Mouse (Mus musculus) stomach, postnatal 0 days (tissue): ENCODE data around the gene Otop3.

Source experiments
- CTCF ChIP-seq: IDR thresholded peaks from 2 replicates; pipeline ENCODE4 v1.5.1; 2016; ENCODE audit warnings: antibody characterized with exemption, low read depth, mild to moderate bottlenecking, moderate library complexity
- EP300 ChIP-seq: optimal IDR thresholded peaks from 2 replicates; pipeline ENCODE3; 2016; ENCODE audit warnings: antibody characterized with exemption

DNA sequence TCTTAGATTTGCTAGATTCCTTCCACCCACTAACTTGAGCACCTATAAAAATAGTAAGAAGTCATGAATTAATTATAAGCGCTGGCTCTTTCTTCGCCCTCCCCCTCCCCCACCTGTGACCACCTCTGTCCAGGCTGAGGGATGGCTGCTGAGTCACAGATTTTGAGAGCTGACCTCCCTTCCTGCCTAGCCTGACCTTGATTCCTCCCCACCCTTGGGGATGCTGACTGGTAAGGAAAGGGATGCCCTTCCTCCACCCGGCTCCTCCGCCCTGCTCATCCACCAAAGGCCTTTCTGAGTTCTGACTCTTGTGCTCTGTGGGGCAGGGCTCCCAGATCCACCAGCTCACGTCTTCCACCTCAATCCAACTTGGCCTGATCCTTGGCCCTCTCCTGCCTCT lies 50.1 kb downstream of the Otop3 start:
- TF ChIP-seq EP300: no peak
- no peak for TF ChIP-seq CTCF
